Mouse (Mus musculus): ENCODE data around the gene Ilf2. TPM values are rescaled to one million over a fixed set of nuclear protein-coding genes. Genes with fewer than 3 reads are reported as not detected.

Ilf2 gene
- polyA plus RNA-seq (2016; fragmentation: Nextera tagmentation; extraction: Ambion mirVana): 351 and 352 TPM in 2 replicates

DNA sequence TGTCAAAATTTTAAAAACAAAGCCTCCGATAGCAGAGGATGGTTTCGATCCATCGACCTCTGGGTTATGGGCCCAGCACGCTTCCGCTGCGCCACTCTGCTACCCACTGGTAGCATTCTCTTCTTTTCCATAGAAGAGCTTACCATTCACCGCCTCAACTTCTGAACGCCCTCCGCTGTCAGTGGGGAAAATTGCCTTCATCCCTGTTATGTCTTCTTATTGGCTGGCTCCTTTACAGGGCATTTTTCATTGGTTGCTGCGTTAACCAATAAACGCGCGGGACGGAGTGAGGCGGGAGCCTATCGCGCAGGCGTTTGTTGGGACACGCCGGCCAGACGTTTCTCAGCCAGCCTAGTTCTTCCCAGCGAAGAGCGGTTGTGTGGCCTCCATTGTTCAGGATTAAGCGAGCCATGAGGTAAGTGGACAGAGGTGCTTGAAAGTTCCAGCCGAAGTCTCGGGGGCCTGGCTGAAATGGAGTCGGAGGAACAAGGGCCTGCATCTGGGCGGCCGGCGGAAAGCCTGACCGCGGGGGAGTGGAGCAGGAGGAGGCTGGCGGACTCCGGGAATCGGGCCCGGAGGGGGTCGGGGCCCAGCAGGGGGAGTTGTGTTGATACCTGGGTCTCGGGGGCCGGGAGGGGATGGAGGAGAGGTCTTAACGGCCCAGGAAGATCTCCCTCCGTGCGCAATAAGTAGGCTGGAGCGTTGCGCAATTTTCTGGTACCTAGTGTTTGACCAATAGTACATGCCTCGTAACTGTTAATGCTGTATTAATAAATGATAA lies at the start of gene Ilf2:
Gene Ilf2 (plus strand): TSS at position 296 of the 781 bp plus-strand sequence.
- Histone ChIP-seq H3K9ac (peak within 1 kb of the TSS; percentile 92), H3K36me3 (replicated peaks) (peaks cover 36% of the 10 kb centered on the region), H3K27ac (peak within 1 kb of the TSS; percentile 96), H3K4me1 (peaks cover 11% of the 10 kb centered on the region), H3K4me2 (peak within 1 kb of the TSS; percentile 78), H3K9me3 (no peaks in the 10 kb centered on the region), H3K4me3 (replicated peaks) (peak within 1 kb of the TSS; percentile 80), H3K27me3 (no peaks in the 10 kb centered on the region)
- under 1% methylated on average over 45 of the region's 45 CpGs for WGBS
- ATAC-seq (ENCODE audit: low FRiP score): peak; percentile 99

- Histone ChIP-seq H3K9me3 (no peaks in the 10 kb centered on the region), H3K36me3 (replicated peaks) (peaks cover 24% of the 10 kb centered on the region), H3K27me3 (no peaks in the 10 kb centered on the region), H3K4me1 (peaks cover 25% of the 10 kb centered on the region), H3K4me2 (no peak overlapping the region), H3K4me3 (replicated peaks) (no peak overlapping the region), H3K27ac (no peak overlapping the region), H3K9ac (no peak overlapping the region)
- 33% methylated on average over 1 of the region's 1 CpGs for WGBS
- no peak for ATAC-seq (ENCODE audit: low FRiP score)
Measured at GRCm38 (mm10) chr3:90427574-90427973, 48.4 kb upstream of the Ilf2 start.

GRCm38 (mm10) chr3:90428186-90428585 lies 47.7 kb upstream of the Ilf2 start:
- peaks cover 25% of the 10 kb centered on the region for H3K4me1 ChIP-seq
- H3K9ac ChIP-seq: no peak overlapping the region
- no peak overlapping the region for H3K4me2 ChIP-seq
- WGBS: 86% methylated on average over 6 of the region's 6 CpGs
- H3K4me3 ChIP-seq (replicated peaks): no peak overlapping the region
- H3K27me3 ChIP-seq: no peaks in the 10 kb centered on the region
- peaks cover 18% of the 10 kb centered on the region for H3K36me3 ChIP-seq (replicated peaks)
- no peak overlapping the region for H3K27ac ChIP-seq
- H3K9me3 ChIP-seq: no peaks in the 10 kb centered on the region
- no peak for ATAC-seq (ENCODE audit: low FRiP score)

DNA sequence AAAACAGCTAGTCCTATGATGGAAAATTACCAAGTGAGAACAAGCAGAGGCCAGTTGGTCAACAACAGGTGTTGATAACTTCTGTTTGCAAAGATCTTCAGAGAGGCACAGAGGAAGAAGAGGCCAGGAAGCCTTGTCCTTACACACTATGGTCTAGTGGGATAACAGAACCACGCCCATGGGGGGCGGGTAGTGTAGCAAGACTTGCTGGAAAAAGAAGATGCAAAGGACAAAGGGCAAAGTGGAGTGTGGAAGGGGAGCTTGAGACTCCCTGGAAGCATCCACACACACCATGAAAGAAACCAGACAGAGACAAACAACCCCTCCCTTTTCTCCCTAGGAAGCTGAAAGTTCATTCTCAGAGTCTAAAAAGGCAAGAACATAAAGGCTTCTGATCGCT lies 46.4 kb upstream of the Ilf2 start:
- H3K27ac ChIP-seq: no peak overlapping the region
- peaks cover 10% of the 10 kb centered on the region; the same call in 1 of the 2 replicates for H3K36me3 ChIP-seq (replicated peaks)
- ATAC-seq (ENCODE audit: low FRiP score): no peak
- no peak overlapping the region for H3K4me3 ChIP-seq (replicated peaks)
- H3K4me2 ChIP-seq: no peak overlapping the region
- no peak overlapping the region for H3K9ac ChIP-seq
- H3K27me3 ChIP-seq: no peaks in the 10 kb centered on the region
- peaks cover 32% of the 10 kb centered on the region for H3K4me1 ChIP-seq
- no peaks in the 10 kb centered on the region for H3K9me3 ChIP-seq
- WGBS: 91% methylated on average over 3 of the region's 3 CpGs

GRCm38 (mm10) chr3:90432348-90432747 lies 43.6 kb upstream of the Ilf2 start:
- 23% methylated on average over 2 of the region's 2 CpGs for WGBS
- Histone ChIP-seq H3K27ac (0 out of 2 replicates have a peak overlapping the region, but pooled peaks have one; percentile 97), H3K27me3 (no peaks in the 10 kb centered on the region), H3K9ac (peak overlapping the region; percentile 90), H3K36me3 (replicated peaks) (peaks cover 10% of the 10 kb centered on the region; the same call in 1 of the 2 replicates), H3K4me2 (peak overlapping the region; percentile 96), H3K4me3 (replicated peaks) (peak overlapping the region; percentile 82), H3K9me3 (no peaks in the 10 kb centered on the region), H3K4me1 (peaks cover 32% of the 10 kb centered on the region)
- no peak for ATAC-seq (ENCODE audit: low FRiP score)

- Histone ChIP-seq H3K27ac (peak overlapping the region; percentile 97), H3K4me1 (peaks cover 32% of the 10 kb centered on the region)
- peak; percentile 41 for ATAC-seq (ENCODE audit: low FRiP score)
Measured at GRCm38 (mm10) chr3:90432811-90433219, 43.1 kb upstream of the Ilf2 start.

GRCm38 (mm10) chr3:90433381-90434020 lies 42.4 kb upstream of the Ilf2 start, which contains the start of gene Ints3:
Gene Ints3, minus strand, starts transcription at chr3:90433622.
- under 1% methylated on average over 52 of the region's 52 CpGs for WGBS
- Histone ChIP-seq H3K27ac (peak within 1 kb of the TSS; percentile 97), H3K4me1 (peaks cover 30% of the 10 kb centered on the region), H3K9me3 (no peaks in the 10 kb centered on the region), H3K9ac (peak within 1 kb of the TSS; percentile 90), H3K4me3 (replicated peaks) (peak within 1 kb of the TSS; percentile 82), H3K27me3 (no peaks in the 10 kb centered on the region), H3K36me3 (replicated peaks) (peaks cover 10% of the 10 kb centered on the region; the same call in 1 of the 2 replicates), H3K4me2 (peak within 1 kb of the TSS; percentile 96)
- peak; percentile 99 for ATAC-seq (ENCODE audit: low FRiP score)

More at GRCm38 (mm10) chr3:90432811-90433219, 43.1 kb upstream of the Ilf2 start:
- WGBS: 0% methylated on average over 12 of the region's 12 CpGs
- Histone ChIP-seq H3K4me2 (peak overlapping the region; percentile 96), H3K36me3 (replicated peaks) (peaks cover 10% of the 10 kb centered on the region; the same call in 1 of the 2 replicates), H3K9ac (peak overlapping the region; percentile 90), H3K4me3 (replicated peaks) (peak overlapping the region; percentile 82), H3K9me3 (no peaks in the 10 kb centered on the region), H3K27me3 (no peaks in the 10 kb centered on the region)

DNA sequence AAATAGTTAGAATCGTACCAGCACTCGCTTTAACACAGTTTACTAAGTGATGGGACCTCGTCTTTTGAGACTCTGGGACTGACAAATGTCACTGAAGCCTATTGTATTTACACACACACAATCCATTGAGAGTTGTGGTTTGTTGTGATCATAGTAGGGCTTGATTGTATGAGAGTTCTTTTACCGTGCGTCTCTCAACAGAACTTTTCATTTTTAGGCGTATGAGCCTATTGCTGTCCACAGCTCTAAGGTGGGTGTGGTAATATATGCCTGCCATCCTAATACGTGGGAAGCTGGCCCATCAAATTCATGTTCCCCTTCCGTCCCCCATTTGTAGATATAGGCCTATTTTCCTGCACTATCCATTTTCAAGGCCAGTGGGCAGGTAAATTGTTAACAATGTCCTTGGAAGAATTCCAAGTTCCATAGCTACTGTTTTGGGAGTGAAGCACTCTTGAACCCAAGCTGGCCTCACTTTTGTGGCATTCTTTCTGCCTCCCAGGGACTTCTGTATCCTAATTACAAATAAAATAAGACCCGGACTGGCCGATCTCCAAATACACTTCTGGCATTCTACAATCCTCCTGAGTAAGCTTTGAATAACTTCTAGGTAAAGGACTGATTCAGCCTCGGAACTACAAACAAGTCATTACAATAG lies 41.7 kb upstream of the Ilf2 start:
- Histone ChIP-seq H3K9me3 (no peaks in the 10 kb centered on the region), H3K27me3 (no peaks in the 10 kb centered on the region), H3K4me2 (peak overlapping the region; percentile 96), H3K4me3 (replicated peaks) (peak overlapping the region; percentile 82), H3K36me3 (replicated peaks) (peaks cover 8% of the 10 kb centered on the region; the same call in 1 of the 2 replicates), H3K27ac (peak overlapping the region; percentile 97), H3K9ac (peak overlapping the region; percentile 51), H3K4me1 (peaks cover 30% of the 10 kb centered on the region)
- ATAC-seq (ENCODE audit: low FRiP score): 0 out of 2 replicates have a peak, but pooled peaks have one; percentile 3
- 60% methylated on average over 11 of the region's 11 CpGs for whole genome bisulfite sequencing

- Histone ChIP-seq H3K27me3 (no peaks in the 10 kb centered on the region), H3K4me3 (replicated peaks) (no peak overlapping the region), H3K4me1 (peaks cover 11% of the 10 kb centered on the region), H3K36me3 (replicated peaks) (no peaks in the 10 kb centered on the region), H3K9ac (no peak overlapping the region), H3K4me2 (no peak overlapping the region), H3K9me3 (no peaks in the 10 kb centered on the region), H3K27ac (no peak overlapping the region)
- WGBS: 75% methylated on average over 4 of the region's 4 CpGs
- ATAC-seq (ENCODE audit: low FRiP score): no peak
Measured at GRCm38 (mm10) chr3:90437131-90437530, 38.8 kb upstream of the Ilf2 start.

- WGBS: 90% methylated on average over 2 of the region's 2 CpGs
- Histone ChIP-seq H3K4me1 (peaks cover 3% of the 10 kb centered on the region; the same call in 1 of the 2 replicates), H3K36me3 (replicated peaks) (no peaks in the 10 kb centered on the region), H3K9ac (no peak overlapping the region), H3K4me2 (no peak overlapping the region), H3K9me3 (no peaks in the 10 kb centered on the region), H3K4me3 (replicated peaks) (no peak overlapping the region), H3K27ac (no peak overlapping the region), H3K27me3 (no peaks in the 10 kb centered on the region)
- ATAC-seq (ENCODE audit: low FRiP score): no peak
Measured at GRCm38 (mm10) chr3:90440756-90441155, 35.2 kb upstream of the Ilf2 start.

DNA sequence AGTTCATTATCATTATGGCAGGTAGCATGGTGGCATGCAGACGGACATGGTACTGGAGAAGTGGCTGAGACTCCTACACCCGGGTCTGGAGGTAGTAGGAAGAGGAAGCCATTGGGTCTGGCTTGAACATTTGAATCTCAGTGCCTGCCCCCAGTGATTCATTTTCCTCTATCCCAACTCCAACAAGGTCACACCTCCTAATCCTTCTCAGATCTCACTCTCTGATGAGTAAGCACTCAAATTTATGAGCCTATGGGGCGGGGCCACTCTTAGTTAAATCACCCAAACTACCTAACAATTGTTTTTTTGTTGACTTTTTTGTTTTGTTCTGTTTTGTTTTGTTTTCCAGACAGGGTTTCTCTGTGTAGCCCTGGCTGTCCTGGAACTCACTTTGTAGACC lies 31.9 kb upstream of the Ilf2 start:
- no peak overlapping the region for H3K4me3 ChIP-seq (replicated peaks)
- ATAC-seq (ENCODE audit: low FRiP score): no peak
- 91% methylated on average over 3 of the region's 3 CpGs for WGBS

More for the DNA sequence above, 31.9 kb upstream of the Ilf2 start:
- Histone ChIP-seq H3K27ac (no peak overlapping the region), H3K27me3 (no peaks in the 10 kb centered on the region), H3K9me3 (no peaks in the 10 kb centered on the region), H3K4me1 (peaks cover 17% of the 10 kb centered on the region), H3K9ac (no peak overlapping the region), H3K36me3 (replicated peaks) (no peaks in the 10 kb centered on the region), H3K4me2 (no peak overlapping the region)
